Comparison of ENCODE assay signal across 20 mouse cellular contexts in genomic region chr4:134823560-134823959, GRCm38 (mm10). TPM values are rescaled to one million over a fixed set of nuclear protein-coding genes. Genes with fewer than 3 reads are reported as not detected.
DNase-seq lines count a peak whose midpoint lies in the region; ATAC-seq and TF ChIP-seq lines count a peak whose summit lies in the region.
"Had no signal": no experiment of that assay in that cellular context is flagged by ENCODE, and none has a peak within 500 bp of the region (broad histone marks: within the 10 kb centered on the region; RNA-seq: fewer than 3 reads in every experiment).

No protein-coding gene starts in this region.

- no peak overlapping the region for H3K4me3 ChIP-seq in layer of hippocampus, adult 2 months
- no peak overlapping the region for H3K4me3 ChIP-seq in lung, embryonic 16.5 days (ENCODE audit: low read length)
- no peak overlapping the region for H3K4me3 ChIP-seq in lung, postnatal 0 days (ENCODE audit: low read depth, low read length)
- H3K4me3 ChIP-seq: erythroblast, embryonic 14.5 days; neural tube, embryonic 12.5 days had no signal

- H3K9ac ChIP-seq in lung, embryonic 16.5 days (ENCODE audit: low read length) = 0 out of 2 replicates have a peak overlapping the region, but pooled peaks have one; percentile 11
- no peak overlapping the region for H3K9ac ChIP-seq in lung, postnatal 0 days (replicated peaks; ENCODE audit: low read depth)
- H3K9ac ChIP-seq: liver, embryonic 14.5 days; neural tube, embryonic 12.5 days had no signal

- ATAC-seq in lung, embryonic 16.5 days (ENCODE audit: low read depth) = peak; percentile 36; the same call in 1 of the 2 replicates
- ATAC-seq in lung, postnatal 0 days = peak; percentile 34; the same call in 1 of the 2 replicates
- ATAC-seq: activated CD4-positive, CD25-positive, alpha-beta regulatory T cell, adult 4 months; forebrain, embryonic 14.5 days; inflammation-experienced regulatory T-cells, adult 6 months; Patski had no signal

- peaks cover 19% of the 10 kb centered on the region for H3K36me3 ChIP-seq in lung, embryonic 16.5 days (ENCODE audit: control insufficient read depth, insufficient read depth, low read length)
- no peaks in the 10 kb centered on the region for H3K36me3 ChIP-seq in lung, postnatal 0 days (ENCODE audit: insufficient read depth, low read length)

- no peaks in the 10 kb centered on the region for H3K9me3 ChIP-seq in lung, embryonic 16.5 days (ENCODE audit: control insufficient read depth, low read length)
- H3K9me3 ChIP-seq in lung, postnatal 0 days (ENCODE audit: low read length) = no peaks in the 10 kb centered on the region
- H3K9me3 ChIP-seq: neural tube, embryonic 12.5 days had no signal

- H3K4me1 ChIP-seq in lung, embryonic 16.5 days (replicated peaks; ENCODE audit: control insufficient read depth, insufficient read depth, low read length) = peaks cover 23% of the 10 kb centered on the region
- H3K4me1 ChIP-seq in lung, postnatal 0 days (ENCODE audit: insufficient read depth, low read depth, low read length) = peaks cover 5% of the 10 kb centered on the region; the same call in 1 of the 2 replicates
- H3K4me1 ChIP-seq: neural tube, embryonic 12.5 days had no signal

- DNase-seq in layer of hippocampus, adult 2 months (ENCODE audit: low spot score in 2 of 2) = no peak
- no peak for DNase-seq in layer of hippocampus, adult 8-10 months (ENCODE audit: low spot score in 2 of 2)
- DNase-seq in lung, postnatal 4 days = no peak
- DNase-seq in lung, postnatal 0 days (ENCODE audit: low spot score) = peak; percentile 56
- DNase-seq in urinary bladder, postnatal 4 days (ENCODE audit: low spot score in 2 of 2) = no peak
- no peak for DNase-seq in left cerebral cortex, postnatal 4 days
- DNase-seq: adrenal gland, postnatal 36 days; cerebellum, adult 9-10 months; gastrocnemius, postnatal 25 days; right cerebral cortex, postnatal 25 days; thymus, postnatal 4 days had no signal

- no peak for TF ChIP-seq CTCF in layer of hippocampus, adult 2 months (conservative IDR thresholded peaks at IDR 0.05)
- TF ChIP-seq CTCF in lung, postnatal 0 days (IDR thresholded peaks at IDR 0.05) = no peak

- H3K4me2 ChIP-seq in lung, embryonic 16.5 days (ENCODE audit: low read depth, low read length) = no peak overlapping the region
- no peak overlapping the region for H3K4me2 ChIP-seq in lung, postnatal 0 days (replicated peaks; ENCODE audit: low read depth, low read length)
- H3K4me2 ChIP-seq: neural tube, embryonic 12.5 days had no signal

- 47% methylated on average over 2 of the region's 2 CpGs for WGBS in lung, embryonic 16.5 days
- WGBS in lung, postnatal 0 days = 33% methylated on average over 2 of the region's 2 CpGs

- peak overlapping the region; percentile 14; the same call in 1 of the 2 replicates for H3K27ac ChIP-seq in layer of hippocampus, adult 2 months
- H3K27ac ChIP-seq in lung, embryonic 16.5 days (ENCODE audit: low read length) = peak overlapping the region; percentile 66
- H3K27ac ChIP-seq in lung, postnatal 0 days (ENCODE audit: low read length) = no peak overlapping the region
- H3K27ac ChIP-seq: liver, embryonic 14.5 days; neural tube, embryonic 12.5 days had no signal

- intact Hi-C loops in left cerebral cortex, postnatal 4 days (cut with DNase I) = no loop called here

- H3K27me3 ChIP-seq in lung, embryonic 16.5 days (ENCODE audit: control insufficient read depth, insufficient read depth, low read depth, low read length) = no peaks in the 10 kb centered on the region
- no peaks in the 10 kb centered on the region for H3K27me3 ChIP-seq in lung, postnatal 0 days (replicated peaks; ENCODE audit: insufficient read depth, low read length)
- H3K27me3 ChIP-seq: neural tube, embryonic 12.5 days; Patski had no signal

- TF ChIP-seq EP300 in lung, postnatal 0 days (IDR thresholded peaks at IDR 0.05) = no peak

RNA-seq across cellular contexts. Expression of gene Maco1, which starts 29.6 kb away (rescaled TPM):
- total RNA-seq in layer of hippocampus, adult 2 months (2021) = 10 to 100 TPM; 43.4 to 43.8 TPM
- 10 to 100 TPM; 44.4 to 47.8 (median 46.7) TPM for total RNA-seq in layer of hippocampus, adult 8-10 months (2022)
- polyA plus RNA-seq in lung, embryonic 16.5 days (2015; fragmentation: Nextera tagmentation; extraction: Ambion mirVana) = 35.9 and 36.3 TPM in 2 replicates
- 32.5 and 33.1 TPM in 2 replicates for polyA plus RNA-seq in lung, postnatal 0 days (2015; fragmentation: Nextera tagmentation; extraction: Ambion mirVana)
- 10 to 100 TPM; 82.5 to 84.3 TPM for total RNA-seq in left cerebral cortex, postnatal 4 days (2021)

RNA-seq across cellular contexts. Expression of gene Rhd, which starts 40.8 kb away (rescaled TPM):
- not detected for total RNA-seq in layer of hippocampus, adult 2 months (2021)
- not detected for total RNA-seq in layer of hippocampus, adult 8-10 months (2022)
- 2.0 and 6.2 TPM in 2 replicates for polyA plus RNA-seq in lung, embryonic 16.5 days (2015; fragmentation: Nextera tagmentation; extraction: Ambion mirVana)
- polyA plus RNA-seq in lung, postnatal 0 days (2015; fragmentation: Nextera tagmentation; extraction: Ambion mirVana) = 1.5 and 2.8 TPM in 2 replicates
- total RNA-seq in left cerebral cortex, postnatal 4 days (2021) = not detected
- total RNA-seq: gastrocnemius, postnatal 25 days; monocyte, adult 5-6 weeks had no signal

RNA-seq across cellular contexts. Expression of gene Ldlrap1, which starts 55.7 kb away (rescaled TPM):
- total RNA-seq in layer of hippocampus, adult 2 months (2021) = 1 to 10 TPM; 2.0 to 3.0 TPM
- total RNA-seq in layer of hippocampus, adult 8-10 months (2022) = 1 to 10 TPM; 1.9 to 4.8 (median 3.0) TPM
- 25.2 and 27.7 TPM in 2 replicates for polyA plus RNA-seq in lung, embryonic 16.5 days (2015; fragmentation: Nextera tagmentation; extraction: Ambion mirVana)
- 23.5 and 24.4 TPM in 2 replicates for polyA plus RNA-seq in lung, postnatal 0 days (2015; fragmentation: Nextera tagmentation; extraction: Ambion mirVana)
- 1 to 10 TPM; 1.9 to 4.1 TPM for total RNA-seq in left cerebral cortex, postnatal 4 days (2021)
